ENCODE assay signal across 25 mouse cellular contexts in the genomic region with DNA sequence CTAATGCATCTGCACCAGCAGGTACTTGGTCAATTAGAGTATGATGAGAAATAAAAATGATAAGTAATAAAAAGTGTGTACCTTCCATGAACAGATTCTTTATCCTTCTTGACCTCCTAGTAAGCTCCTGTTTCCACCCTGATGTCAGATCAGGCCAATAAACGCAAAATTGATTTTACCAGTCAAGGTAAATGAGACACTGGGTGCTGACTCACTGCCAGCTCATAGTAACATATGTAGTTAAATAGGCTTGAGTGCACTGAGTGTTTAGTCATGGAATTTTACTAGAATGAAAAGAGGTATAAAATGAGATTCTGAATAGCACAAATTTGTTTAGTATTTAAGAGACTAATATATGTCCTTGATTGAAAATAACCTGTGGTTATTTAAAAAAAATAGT. TPM values are rescaled to one million over a fixed set of nuclear protein-coding genes. Genes with fewer than 3 reads are reported as not detected.
DNase-seq lines count a peak whose midpoint lies in the region; ATAC-seq and TF ChIP-seq lines count a peak whose summit lies in the region.
"Had no signal": no experiment of that assay in that cellular context is flagged by ENCODE, and none has a peak within 500 bp of the region (broad histone marks: within the 10 kb centered on the region; RNA-seq: fewer than 3 reads in every experiment).

No protein-coding gene starts in this region.

- no peak for TF ChIP-seq CTCF in C2C12 (IDR thresholded peaks at IDR 0.05; ENCODE audit: control insufficient read depth, insufficient read depth, insufficient read length)

- no peak for ATAC-seq in liver, embryonic 12.5 days
- ATAC-seq: activated CD4-positive, CD25-positive, alpha-beta regulatory T cell, adult 4 months; forebrain, embryonic 13.5 days; forebrain, embryonic 15.5 days; forebrain, postnatal 0 days; Patski had no signal

- H3K27me3 ChIP-seq in C2C12 (ENCODE audit: control insufficient read depth, insufficient read depth, insufficient read length), result no peaks in the 10 kb centered on the region
- H3K27me3 ChIP-seq in liver, embryonic 12.5 days (replicated peaks), result no peaks in the 10 kb centered on the region
- H3K27me3 ChIP-seq: embryonic facial prominence, embryonic 12.5 days; forebrain, embryonic 13.5 days; forebrain, embryonic 15.5 days; Patski had no signal

- H3K4me2 ChIP-seq in liver, embryonic 12.5 days, result no peak overlapping the region
- H3K4me2 ChIP-seq: embryonic facial prominence, embryonic 12.5 days; forebrain, embryonic 13.5 days; forebrain, embryonic 15.5 days had no signal

- H3ac ChIP-seq in C2C12 (ENCODE audit: control insufficient read depth, insufficient read length, low read depth), result no peak overlapping the region

- no peaks in the 10 kb centered on the region for H3K79me3 ChIP-seq in C2C12 (ENCODE audit: low read depth)

- peak; percentile 28 for DNase-seq in adrenal gland, adult 2 months
- DNase-seq in adrenal gland, adult 18-20 months (ENCODE audit: low spot score in 2 of 2), result no peak
- DNase-seq in 3T3-L1 (ENCODE audit: low read depth, low spot score), result peak; percentile 85
- DNase-seq in brain, adult 2 months (ENCODE audit: low read depth, low spot score), result peak; percentile 41
- DNase-seq in left cerebral cortex, adult 8-10 months (ENCODE audit: low spot score in 2 of 2), result no peak
- DNase-seq: adrenal gland, adult 8-10 months; adrenal gland, postnatal 25 days; B cell, adult 2 months; cerebellum, adult 11 months; cerebellum, adult 18-20 months; cerebellum, adult 8-10 months; cerebellum, adult 9-11 months; cerebellum, postnatal 14 days; cerebellum, postnatal 36 days; forebrain, postnatal 0 days had no signal

- 65% methylated on average over 1 of the region's 1 CpGs for WGBS in liver, embryonic 12.5 days (ENCODE audit: insufficient replicate concordance)

- H3K9ac ChIP-seq in liver, embryonic 12.5 days, result no peak overlapping the region
- H3K9ac ChIP-seq: embryonic facial prominence, embryonic 12.5 days; forebrain, embryonic 13.5 days; forebrain, embryonic 15.5 days; forebrain, postnatal 0 days had no signal

- no peaks in the 10 kb centered on the region for H3K79me2 ChIP-seq in C2C12 (ENCODE audit: control insufficient read depth, insufficient read depth)

- H3K9me3 ChIP-seq in liver, embryonic 12.5 days (replicated peaks), result no peaks in the 10 kb centered on the region
- H3K9me3 ChIP-seq: embryonic facial prominence, embryonic 10.5 days; embryonic facial prominence, embryonic 12.5 days; forebrain, embryonic 13.5 days; forebrain, embryonic 15.5 days had no signal

- H3K4me3 ChIP-seq in C2C12 (ENCODE audit: insufficient read depth, poor library complexity, severe bottlenecking), result no peak overlapping the region
- H3K4me3 ChIP-seq in liver, embryonic 12.5 days, result no peak overlapping the region
- H3K4me3 ChIP-seq: embryonic facial prominence, embryonic 10.5 days; embryonic facial prominence, embryonic 12.5 days; forebrain, embryonic 13.5 days; forebrain, embryonic 15.5 days had no signal

- H3K4me1 ChIP-seq in liver, embryonic 12.5 days, result no peaks in the 10 kb centered on the region
- H3K4me1 ChIP-seq: embryonic facial prominence, embryonic 10.5 days; embryonic facial prominence, embryonic 12.5 days; forebrain, embryonic 13.5 days; forebrain, embryonic 15.5 days had no signal

- no peak overlapping the region for H3K27ac ChIP-seq in liver, embryonic 12.5 days
- H3K27ac ChIP-seq: embryonic facial prominence, embryonic 10.5 days; embryonic facial prominence, embryonic 12.5 days; forebrain, embryonic 13.5 days; forebrain, embryonic 15.5 days had no signal

- H3K36me3 ChIP-seq in C2C12 (ENCODE audit: control insufficient read depth, insufficient read depth), result no peaks in the 10 kb centered on the region
- no peaks in the 10 kb centered on the region for H3K36me3 ChIP-seq in liver, embryonic 12.5 days
- H3K36me3 ChIP-seq: embryonic facial prominence, embryonic 10.5 days; embryonic facial prominence, embryonic 12.5 days; forebrain, embryonic 15.5 days had no signal

TF ChIP-seq in C2C12, 6 proteins besides CTCF, POLR2A, EP300 and RAD21:
- TF ChIP-seq FOSL1 (IDR thresholded peaks at IDR 0.05; ENCODE audit: insufficient read depth, low read length, poor library complexity, severe bottlenecking), result peak; percentile 20
- TF ChIP-seq MYOG (IDR thresholded peaks at IDR 0.05; ENCODE audit: control insufficient read depth, extremely low read depth, insufficient read length), result no peak

RNA-seq across cellular contexts. Expression of gene Htr1f, which starts 6.6 kb away (rescaled TPM):
- total RNA-seq in adrenal gland, adult 2 months (2021), result not detected
- not detected in 2 replicates for polyA plus RNA-seq in adrenal gland, adult 2 months (2012; rRNA removed)
- total RNA-seq in adrenal gland, adult 18-20 months (2021), result not detected
- not detected for polyA plus RNA-seq in C2C12 (2012; fragmentation: generic; extraction: Trizol)
- polyA plus RNA-seq in liver, embryonic 12.5 days (2016; fragmentation: Nextera tagmentation; extraction: Ambion mirVana), result not detected in 2 replicates
- total RNA-seq in left cerebral cortex, adult 8-10 months (2022), result 1 to 10 TPM; 5.2 to 7.3 (median 6.6) TPM
- total RNA-seq: adrenal gland, adult 8-10 months; adrenal gland, postnatal 25 days; ES-E14; MEL had no signal
- polyA plus RNA-seq: activated CD4-positive, CD25-positive, alpha-beta regulatory T cell, adult 4 months; Patski had no signal

Comparison
In these comparisons a context has a peak if more than half of its experiments do, and no peak if none do; other contexts are left out.
1. DNase-seq: peak in adrenal gland, adult 2 months (single experiment), 3T3-L1 (single experiment) and brain, adult 2 months (single experiment); none in adrenal gland, adult 18-20 months (0 of 2) and left cerebral cortex, adult 8-10 months (0 of 2).
2. RNA of gene Htr1f, which starts 6.6 kb away (total RNA-seq): 5.2 to 7.3 TPM in left cerebral cortex, adult 8-10 months; not detected in adrenal gland, adult 2 months and not detected in adrenal gland, adult 18-20 months; every median in the first group is over 4 times any median in the second.